12 mouse cellular contexts compared by ENCODE assay signal in the genomic region with DNA sequence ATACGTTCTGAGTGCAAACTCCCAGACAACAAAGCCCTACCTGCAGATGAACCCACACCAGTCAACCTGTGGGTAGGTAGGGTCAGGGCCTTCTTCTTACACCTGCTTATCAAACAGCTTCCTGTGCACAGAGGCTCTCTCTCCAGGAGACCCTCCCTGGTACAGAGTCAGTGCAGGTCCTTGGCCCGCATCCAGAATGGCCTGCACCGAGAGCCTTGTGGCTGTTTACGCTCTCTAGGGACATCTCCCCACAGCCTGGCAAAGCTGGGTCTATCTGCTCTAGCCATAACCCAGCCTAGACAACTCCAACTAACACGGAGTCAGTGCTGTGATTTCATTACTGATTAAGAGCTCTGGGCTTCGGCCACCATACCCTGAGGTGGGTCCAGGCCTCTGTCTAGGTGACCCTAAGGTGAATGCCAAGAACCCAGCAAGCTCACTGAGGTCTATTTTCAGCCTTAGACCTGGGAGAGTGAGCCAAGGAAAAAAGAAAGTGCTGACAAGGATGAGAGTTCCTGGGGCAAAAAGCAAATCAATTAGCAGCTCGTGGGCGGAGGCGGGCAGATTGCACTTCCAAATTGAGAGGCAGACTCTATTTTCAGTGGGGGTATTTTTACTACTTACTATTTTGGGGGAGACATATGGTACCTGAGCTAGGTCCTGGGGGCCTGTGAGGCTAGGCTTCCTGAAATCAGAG.
DNase-seq lines count a peak whose midpoint lies in the region; ATAC-seq and TF ChIP-seq lines count a peak whose summit lies in the region.
"Had no signal": no experiment of that assay in that cellular context is flagged by ENCODE, and none has a peak within 500 bp of the region (broad histone marks: within the 10 kb centered on the region; RNA-seq: fewer than 3 reads in every experiment).

No protein-coding gene starts in this region.

- ATAC-seq in heart, embryonic 14.5 days (ENCODE audit: insufficient number of reproducible peaks, insufficient read depth, low FRiP score, low read depth): 0 out of 2 replicates have a peak, but pooled peaks have one; percentile 38
- no peak for ATAC-seq in monocyte, adult 5-6 weeks (replicated peaks; ENCODE audit: insufficient number of reproducible peaks, low FRiP score, low TSS enrichment, poor library complexity, severe bottlenecking)
- ATAC-seq in forebrain, embryonic 15.5 days (replicated peaks): no peak
- ATAC-seq: activated CD4-positive, CD25-positive, alpha-beta regulatory T cell, adult 4 months; intestine, postnatal 0 days had no signal

- DNase-seq in gastrocnemius, adult 2 months: peak; percentile 27
- DNase-seq in gastrocnemius, postnatal 10 days: no peak
- DNase-seq in left cerebral cortex, adult 2 months (ENCODE audit: extremely low spot score in 1 of 2, low spot score in 2 of 2): no peak
- DNase-seq in left cerebral cortex, postnatal 4 days: no peak
- DNase-seq: B cell, adult 2 months; thymus, adult 18-20 months had no signal

- H3K27ac ChIP-seq in gastrocnemius, adult 2 months: peak overlapping the region; percentile 65
- peak overlapping the region; percentile 24; the same call in 1 of the 2 replicates for H3K27ac ChIP-seq in left cerebral cortex, adult 2 months
- H3K27ac ChIP-seq in heart, embryonic 14.5 days (replicated peaks in 1 of 2; ENCODE audit: control insufficient read depth in 1 of 2, insufficient read depth in 1 of 2, low read depth in 2 of 2, low read length in 2 of 2): peak overlapping the region; percentile 63 to 72
- no peak overlapping the region for H3K27ac ChIP-seq in forebrain, embryonic 15.5 days (replicated peaks)

- no peak for TF ChIP-seq POLR2A in myocyte (IDR thresholded peaks at IDR 0.05; ENCODE audit: insufficient read length, low read depth)

- WGBS in heart, embryonic 14.5 days: 31% methylated on average over 9 of the region's 9 CpGs
- WGBS in forebrain, embryonic 15.5 days: 80% methylated on average over 9 of the region's 9 CpGs

- no peaks in the 10 kb centered on the region for H3K36me3 ChIP-seq in heart, embryonic 14.5 days (ENCODE audit: control insufficient read depth, insufficient read depth, low read length)
- H3K36me3 ChIP-seq in myocyte (ENCODE audit: control insufficient read depth, insufficient read depth): no peaks in the 10 kb centered on the region
- no peaks in the 10 kb centered on the region for H3K36me3 ChIP-seq in forebrain, embryonic 15.5 days

- H3K9ac ChIP-seq in heart, embryonic 14.5 days (ENCODE audit: low read length): no peak overlapping the region
- no peak overlapping the region for H3K9ac ChIP-seq in forebrain, embryonic 15.5 days (replicated peaks)

- no peaks in the 10 kb centered on the region for H3K9me3 ChIP-seq in heart, embryonic 14.5 days (ENCODE audit: control insufficient read depth, low read length)
- no peaks in the 10 kb centered on the region for H3K9me3 ChIP-seq in forebrain, embryonic 15.5 days

- H3ac ChIP-seq in myocyte (ENCODE audit: control insufficient read depth, insufficient read length): no peak overlapping the region

- intact Hi-C loops in gastrocnemius, adult 2 months (cut with DNase I): no loop called here
- intact Hi-C loops in left cerebral cortex, adult 2 months (cut with DNase I): no loop called here
- intact Hi-C loops in left cerebral cortex, postnatal 4 days (cut with DNase I): no loop called here

- H3K4me2 ChIP-seq in heart, embryonic 14.5 days (ENCODE audit: low read length): peak overlapping the region; percentile 32
- no peak overlapping the region for H3K4me2 ChIP-seq in myocyte (ENCODE audit: low read depth)
- no peak overlapping the region for H3K4me2 ChIP-seq in forebrain, embryonic 15.5 days (replicated peaks)

- H3K79me2 ChIP-seq in myocyte (ENCODE audit: control insufficient read depth, insufficient read depth): no peaks in the 10 kb centered on the region

- no peaks in the 10 kb centered on the region for H3K27me3 ChIP-seq in heart, embryonic 14.5 days (ENCODE audit: control insufficient read depth, insufficient read depth, low read length)
- no peaks in the 10 kb centered on the region for H3K27me3 ChIP-seq in myocyte (ENCODE audit: control insufficient read depth, insufficient read depth, insufficient read length)
- H3K27me3 ChIP-seq in forebrain, embryonic 15.5 days: no peaks in the 10 kb centered on the region

- no peak for TF ChIP-seq CTCF in gastrocnemius, adult 2 months (IDR thresholded peaks at IDR 0.05)
- TF ChIP-seq CTCF in left cerebral cortex, adult 2 months (IDR thresholded peaks at IDR 0.05): no peak

- H3K4me1 ChIP-seq in heart, embryonic 14.5 days (ENCODE audit: control insufficient read depth in 2 of 2, insufficient read depth in 2 of 2, low read length in 2 of 2): peaks cover 35 to 42% of the 10 kb centered on the region in 2 experiments
- H3K4me1 ChIP-seq in forebrain, embryonic 15.5 days: peaks cover 15% of the 10 kb centered on the region

- H3K4me3 ChIP-seq in gastrocnemius, adult 2 months: no peak overlapping the region
- no peak overlapping the region for H3K4me3 ChIP-seq in left cerebral cortex, adult 2 months
- no peak overlapping the region for H3K4me3 ChIP-seq in heart, embryonic 14.5 days (ENCODE audit: control insufficient read depth in 1 of 2, insufficient read depth in 1 of 2, low read depth in 1 of 2, low read length in 2 of 2)
- H3K4me3 ChIP-seq in myocyte: no peak overlapping the region
- no peak overlapping the region for H3K4me3 ChIP-seq in forebrain, embryonic 15.5 days

TF ChIP-seq in myocyte, 11 proteins besides CTCF, POLR2A, EP300 and RAD21:
- TF ChIP-seq E2F4 (IDR thresholded peaks at IDR 0.05; ENCODE audit: insufficient read depth): no peak
- TF ChIP-seq MYOD1 (IDR thresholded peaks at IDR 0.05; ENCODE audit: control insufficient read depth in 1 of 3, insufficient read length in 2 of 3, low read depth in 2 of 3): no peak
- no peak for TF ChIP-seq REST (IDR thresholded peaks at IDR 0.05; ENCODE audit: insufficient read depth, insufficient read length)
- no peak for TF ChIP-seq MYOG (IDR thresholded peaks at IDR 0.05; ENCODE audit: control insufficient read depth in 1 of 3, insufficient read depth in 1 of 3, insufficient read length in 2 of 3, low read depth in 2 of 3)
- TF ChIP-seq TCF3 (IDR thresholded peaks at IDR 0.05; ENCODE audit: insufficient read length, low read depth): no peak
- no peak for TF ChIP-seq POLR2AphosphoS2 (IDR thresholded peaks at IDR 0.05; ENCODE audit: insufficient read length, low read depth)
- TF ChIP-seq TCF12 (IDR thresholded peaks at IDR 0.05; ENCODE audit: insufficient read depth, poor library complexity, severe bottlenecking): peak; percentile 4
- TF ChIP-seq MAX (IDR thresholded peaks at IDR 0.05; ENCODE audit: low read depth): no peak
